Mouse (Mus musculus) CH12F3 (cell line): ENCODE measurements at regions not wholly inside any gene's neighbourhood (a gene's known extent, or its start where the extent isn't known, plus 50 kb on each side); places are given as distances from the start of the nearest gene placed in this dataset.

Source experiments
- in situ Hi-C: fragments of 300-500 bp; cut with MboI; formaldehyde crosslinking; loops from 2 replicates; pipeline ENCODE4 v1.14.3; 2020; ENCODE audit warnings: low sequenced_read_pairs

DNA sequence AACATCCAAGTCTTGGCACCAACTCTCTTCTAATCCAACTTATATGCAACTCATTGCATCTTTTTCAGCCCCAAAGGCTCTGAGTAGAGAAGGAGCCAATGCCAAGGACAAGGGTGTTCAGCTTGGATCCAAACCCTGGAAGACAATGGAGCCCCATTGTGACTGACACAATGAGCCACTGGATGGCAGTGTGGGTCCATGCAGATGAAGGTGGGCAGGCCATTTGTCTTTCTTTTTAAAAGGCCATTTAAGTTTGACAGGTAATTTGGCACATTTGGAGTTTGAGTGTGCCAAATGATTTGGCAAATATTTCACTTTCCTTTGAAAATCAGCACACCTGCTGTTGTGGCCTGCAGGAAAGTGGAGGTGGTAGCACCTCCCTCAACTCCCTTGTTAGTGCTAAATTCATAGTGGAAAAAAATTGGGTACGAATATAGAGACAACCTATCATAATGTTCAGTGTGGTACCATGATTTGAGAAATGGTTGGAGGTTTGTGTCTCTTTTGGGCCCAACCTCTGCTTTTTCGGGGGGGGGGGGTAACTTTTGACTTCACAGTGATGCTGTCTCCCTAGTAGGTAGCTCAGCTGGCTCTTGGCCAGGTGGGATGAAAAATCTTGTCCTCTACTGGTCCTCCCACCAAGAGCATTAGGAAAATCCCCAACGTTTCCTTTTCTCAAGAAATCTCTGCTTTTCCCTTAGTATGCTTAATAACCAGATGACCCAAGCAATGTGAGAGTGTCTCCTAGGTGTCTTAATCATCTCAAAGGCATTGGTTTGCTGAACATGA is 304.0 kb upstream of the Kif2a start:
- in situ Hi-C loops: loop anchor here (25.0 kb wide), 1 partner anchor 811 kb away; no protein-coding TSS in a partner anchor

DNA sequence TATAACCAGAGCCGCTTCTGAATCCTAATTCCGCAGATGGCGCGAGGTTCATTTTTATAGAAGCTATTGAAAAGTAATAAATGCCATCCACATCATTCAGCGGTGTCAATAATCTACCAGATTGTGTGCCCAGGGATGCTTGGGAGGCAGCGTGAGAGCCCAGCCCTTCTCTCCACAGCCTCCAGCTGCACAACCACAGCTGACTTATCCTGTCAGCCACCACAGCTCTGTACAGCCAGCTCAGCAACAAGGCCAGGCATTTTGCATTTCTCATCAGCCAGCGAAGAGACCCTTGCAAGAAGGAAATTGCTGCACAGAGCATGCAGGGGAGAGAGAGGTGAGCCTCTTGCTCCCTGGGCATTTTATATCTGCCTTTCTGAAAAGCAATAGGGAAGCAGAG is 292.8 kb upstream of the Kif2a start:
- in situ Hi-C loops: no loop called here

DNA sequence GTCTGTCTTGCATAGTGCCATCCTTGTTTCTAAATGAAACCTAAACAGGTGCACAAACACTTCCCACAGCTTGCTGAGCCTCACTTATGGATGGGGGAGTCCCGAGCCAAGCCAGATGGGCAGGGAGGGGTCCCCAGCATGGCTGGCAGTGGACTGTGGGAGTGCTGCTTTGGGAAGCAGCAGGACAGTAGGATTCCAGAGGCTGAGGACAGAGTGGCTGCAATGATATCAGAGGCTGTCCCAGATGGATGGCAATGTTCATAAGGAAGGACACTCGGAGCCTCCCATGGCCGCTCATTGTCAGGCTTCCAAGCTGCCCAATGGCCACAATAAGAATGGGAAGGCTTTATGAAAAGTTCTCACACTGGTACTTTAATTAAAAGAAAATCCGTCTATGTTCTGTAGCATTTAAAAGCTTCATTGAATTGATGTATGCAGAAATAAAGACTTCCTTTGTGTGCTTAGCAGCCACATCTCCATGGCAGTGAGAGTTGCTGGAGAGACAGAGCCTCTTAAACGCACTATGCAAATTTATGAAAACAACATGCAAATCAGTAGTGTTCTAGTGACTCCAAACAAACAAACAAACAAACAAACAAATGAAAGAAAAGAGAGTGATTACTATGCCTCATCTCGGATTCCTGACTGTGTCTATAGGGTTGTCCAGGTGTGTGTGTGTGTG is 287.2 kb upstream of the Kif2a start:
- in situ Hi-C loops: no loop called here

DNA sequence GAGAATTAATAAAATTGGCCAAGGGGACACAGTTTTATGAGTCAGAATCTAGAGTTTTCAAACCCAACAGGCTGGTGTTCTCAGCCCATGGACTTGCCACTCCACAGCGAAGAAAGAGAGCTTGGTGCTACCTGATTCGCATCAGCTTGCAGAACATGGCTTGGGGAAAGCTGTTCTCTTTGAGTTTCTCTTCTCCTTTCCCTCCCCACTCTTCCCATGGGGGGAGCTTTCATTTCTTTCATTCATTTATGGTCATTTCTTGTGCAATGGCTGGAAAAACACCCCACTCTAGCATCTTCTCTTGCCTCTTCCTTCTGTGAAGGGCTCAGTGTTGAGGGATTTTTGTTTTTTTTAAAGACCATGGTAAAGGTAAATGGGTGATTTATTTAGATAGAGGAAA is 286.5 kb upstream of the Kif2a start:
- in situ Hi-C loops: no loop called here

DNA sequence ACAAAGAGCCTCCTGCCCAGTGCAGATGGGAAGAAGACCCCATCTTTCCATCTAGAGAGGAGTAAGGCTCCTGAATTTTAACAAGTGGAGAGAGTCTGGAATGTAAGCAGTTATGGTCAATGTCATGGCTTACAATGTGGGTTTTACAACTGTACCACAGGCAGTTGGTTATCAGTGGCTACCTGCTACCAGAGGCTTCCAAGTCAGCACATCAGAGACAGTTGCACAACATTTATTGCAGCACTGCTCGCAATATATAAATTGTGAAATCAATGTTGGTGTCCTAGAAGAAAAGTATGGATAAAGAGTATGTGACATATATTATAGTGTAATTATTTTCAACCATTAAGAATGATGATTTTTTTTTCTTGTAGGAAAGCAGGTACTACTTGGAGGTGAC is 285.0 kb upstream of the Kif2a start:
- in situ Hi-C loops: no loop called here

DNA sequence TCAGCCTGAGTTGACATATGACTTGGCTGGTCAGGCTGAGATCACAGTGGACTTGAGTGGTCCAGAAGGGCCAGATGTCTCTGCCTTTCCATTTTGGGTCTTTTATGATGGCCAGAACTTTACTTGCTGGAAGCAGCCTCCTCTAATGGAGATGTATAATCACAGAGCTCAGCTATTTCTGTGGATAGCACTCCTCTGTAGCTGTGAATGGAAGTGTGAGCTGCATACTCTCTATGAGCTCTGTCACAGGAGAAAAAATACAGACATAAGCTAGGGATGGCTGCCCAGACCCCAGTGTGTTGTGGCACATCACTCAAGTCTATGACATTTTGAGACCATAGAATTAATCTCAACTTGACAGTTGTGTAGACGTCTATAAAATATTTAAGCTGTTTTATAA is 284.3 kb upstream of the Kif2a start:
- in situ Hi-C loops: no loop called here

DNA sequence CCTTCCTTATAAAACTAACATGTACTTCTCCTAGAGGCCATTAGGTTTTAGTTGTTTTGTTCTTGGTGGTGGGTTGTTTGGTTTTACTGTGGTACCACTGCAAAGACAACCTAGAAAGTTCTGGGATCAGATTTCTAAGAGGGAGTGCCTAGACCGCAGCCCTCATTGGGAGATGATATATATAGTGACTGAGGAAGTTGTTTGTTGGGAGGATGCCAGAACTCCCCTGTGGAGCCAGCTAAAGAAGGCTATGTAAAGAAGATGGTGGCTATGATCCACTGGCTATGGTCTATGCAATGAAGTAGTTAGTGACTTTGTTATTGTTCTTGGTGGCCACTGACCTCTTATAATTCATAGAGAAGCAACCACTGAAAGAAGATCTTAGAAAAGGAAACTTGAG is 283.8 kb upstream of the Kif2a start:
- in situ Hi-C loops: no loop called here

DNA sequence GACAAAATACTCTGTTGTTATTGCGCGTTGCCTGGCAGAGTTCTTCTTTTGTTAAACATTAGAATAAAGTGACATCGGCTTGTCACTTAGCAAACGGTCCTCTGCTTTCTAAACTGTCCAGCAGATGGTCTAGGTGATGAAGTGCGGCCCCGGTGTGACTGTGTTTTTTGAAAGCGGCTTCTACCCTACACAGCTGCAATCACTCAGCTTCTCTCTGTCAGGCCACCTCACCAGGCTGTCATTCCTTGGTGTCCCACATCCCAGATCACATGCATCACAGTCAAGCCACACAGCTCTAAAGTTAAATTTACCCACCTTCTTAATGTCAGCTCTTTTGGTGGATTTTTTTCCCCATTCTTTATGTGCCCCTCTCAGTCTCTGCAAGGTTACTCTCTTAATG is 282.0 kb upstream of the Kif2a start:
- in situ Hi-C loops: no loop called here

DNA sequence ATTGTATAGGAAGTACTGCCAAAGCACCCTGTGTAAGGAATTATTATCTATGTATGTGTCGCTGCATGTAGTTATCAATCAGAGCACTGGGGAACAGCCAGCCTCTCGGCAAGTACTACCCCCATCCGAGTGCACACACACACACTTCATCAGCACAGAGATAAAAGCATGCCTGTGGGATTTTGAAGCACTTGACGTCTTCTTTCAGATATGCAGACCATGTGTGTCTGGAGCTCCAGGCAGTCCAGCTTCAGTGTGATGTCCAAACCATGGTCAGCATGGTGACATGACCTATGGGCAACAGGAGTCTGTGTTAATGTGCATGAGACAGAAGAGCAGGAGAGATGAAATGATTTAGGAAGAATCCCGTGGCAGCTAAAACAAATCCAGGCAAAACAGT is 281.4 kb upstream of the Kif2a start:
- in situ Hi-C loops: no loop called here

DNA sequence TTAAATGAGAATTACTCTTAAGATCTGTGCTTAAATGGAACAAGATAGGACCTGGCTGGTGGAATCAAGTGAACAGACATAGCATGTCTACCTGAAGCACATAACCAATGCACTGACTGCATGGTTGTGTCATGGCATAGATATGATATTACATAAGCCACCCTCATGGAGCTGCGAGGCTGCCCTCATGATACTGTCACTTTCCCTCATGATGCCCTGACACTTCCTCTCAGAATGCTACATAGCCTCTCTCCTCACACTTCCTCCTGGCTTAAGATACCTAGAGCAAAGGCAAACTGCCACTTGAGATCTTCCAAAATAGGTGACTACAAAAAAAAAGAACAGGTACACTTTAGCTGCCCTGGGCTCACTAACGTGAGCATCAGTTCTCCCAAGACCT is 278.9 kb upstream of the Kif2a start:
- in situ Hi-C loops: no loop called here

DNA sequence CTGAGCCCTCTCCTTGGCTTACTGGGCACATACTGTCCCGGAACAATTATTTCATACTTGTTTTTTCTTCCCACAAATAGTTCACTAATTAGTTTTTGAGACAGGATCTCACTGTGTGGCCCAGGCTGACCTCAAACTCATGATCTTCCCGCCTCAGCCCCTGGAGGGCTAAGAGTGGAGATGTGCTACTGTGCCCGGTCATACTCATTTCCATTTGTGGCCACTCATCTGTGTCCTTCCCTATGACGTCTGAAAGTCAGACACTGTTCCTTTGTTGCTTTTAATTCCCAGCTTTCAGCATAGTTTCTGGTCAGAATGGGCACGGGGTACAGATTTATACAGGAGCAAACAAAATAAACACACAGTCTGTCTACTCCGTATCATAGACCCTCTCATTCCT is 242.7 kb upstream of the Kif2a start:
- in situ Hi-C loops: no loop called here

DNA sequence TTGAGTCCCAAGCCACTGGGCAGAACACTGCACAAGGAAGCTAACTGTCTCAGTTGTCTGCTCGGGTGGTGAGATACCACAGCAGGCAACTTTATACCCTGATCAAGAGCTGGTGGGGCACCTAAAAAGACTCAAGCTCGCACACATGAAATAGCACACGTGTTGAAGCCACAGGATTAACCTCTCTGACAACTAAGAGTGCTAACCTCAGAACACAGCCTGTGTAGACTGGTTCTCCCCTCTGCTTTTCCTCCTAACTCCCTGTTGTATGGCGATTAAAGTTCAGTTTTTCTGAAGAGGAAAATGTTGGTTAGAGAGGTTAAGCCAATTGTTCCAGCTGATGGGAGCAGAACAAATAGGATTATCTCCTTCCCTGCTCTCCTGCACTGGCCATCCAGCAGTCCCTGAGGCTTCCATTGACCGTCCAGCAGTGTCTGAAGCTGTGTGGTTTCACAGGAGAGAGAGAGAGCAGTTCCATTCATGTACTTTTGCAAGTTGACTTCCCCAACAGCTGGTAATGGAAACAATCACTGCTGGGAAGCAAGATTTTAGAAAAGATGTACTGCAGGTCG is 239.6 kb upstream of the Kif2a start:
- in situ Hi-C loops: no loop called here

DNA sequence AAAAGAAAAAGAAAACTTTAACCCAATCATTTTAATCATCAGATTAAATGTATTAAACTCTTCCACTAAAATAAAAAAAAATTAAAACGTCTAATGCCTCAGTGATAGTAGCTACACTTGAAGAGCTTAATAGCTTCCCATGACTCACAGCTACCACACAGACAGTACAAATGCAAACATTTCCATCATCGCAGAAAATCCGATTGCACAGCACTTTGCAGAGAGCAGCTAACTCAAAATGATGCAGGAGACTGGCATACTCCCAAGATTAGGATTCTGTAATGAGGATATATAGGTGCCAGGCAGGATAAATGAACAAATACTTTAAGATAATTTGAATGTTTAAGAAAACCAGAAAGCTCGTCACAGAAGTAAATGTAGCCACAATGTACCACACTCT is 238.3 kb upstream of the Kif2a start:
- in situ Hi-C loops: no loop called here

DNA sequence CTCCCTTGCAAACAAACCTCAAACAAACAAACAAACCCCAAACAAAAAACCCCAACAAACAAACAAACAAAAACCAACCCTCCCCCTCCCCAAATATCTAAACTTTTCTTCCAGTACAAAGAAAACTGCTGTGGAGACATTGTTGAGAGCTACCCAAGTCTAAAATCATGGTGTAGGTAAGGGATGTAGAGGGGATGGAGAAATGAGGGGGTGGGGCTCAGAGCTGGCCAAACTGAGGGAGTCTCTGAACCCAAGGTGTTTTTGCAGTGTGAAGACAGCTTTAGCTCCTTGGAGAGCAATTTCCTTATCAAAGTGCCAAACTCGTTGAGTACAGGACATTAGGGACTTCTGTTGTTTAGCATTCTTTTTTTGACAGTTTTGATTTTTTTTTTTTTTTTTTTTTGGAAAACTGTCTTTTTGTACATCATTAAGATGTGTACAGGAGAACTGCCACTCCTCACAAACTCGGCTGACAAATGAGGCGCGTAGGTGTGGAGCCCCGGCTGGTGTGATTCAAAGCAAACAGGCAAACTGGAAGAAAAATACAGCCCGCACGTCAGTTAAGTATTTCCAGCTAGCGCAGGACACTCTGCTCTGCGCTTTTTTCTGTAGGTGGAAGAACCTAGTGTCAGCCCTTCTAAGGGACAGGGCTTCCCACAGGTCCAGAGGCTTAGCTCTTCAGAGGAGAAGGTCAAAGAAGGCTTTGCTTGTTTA is 226.0 kb upstream of the Kif2a start:
- in situ Hi-C loops: no loop called here

DNA sequence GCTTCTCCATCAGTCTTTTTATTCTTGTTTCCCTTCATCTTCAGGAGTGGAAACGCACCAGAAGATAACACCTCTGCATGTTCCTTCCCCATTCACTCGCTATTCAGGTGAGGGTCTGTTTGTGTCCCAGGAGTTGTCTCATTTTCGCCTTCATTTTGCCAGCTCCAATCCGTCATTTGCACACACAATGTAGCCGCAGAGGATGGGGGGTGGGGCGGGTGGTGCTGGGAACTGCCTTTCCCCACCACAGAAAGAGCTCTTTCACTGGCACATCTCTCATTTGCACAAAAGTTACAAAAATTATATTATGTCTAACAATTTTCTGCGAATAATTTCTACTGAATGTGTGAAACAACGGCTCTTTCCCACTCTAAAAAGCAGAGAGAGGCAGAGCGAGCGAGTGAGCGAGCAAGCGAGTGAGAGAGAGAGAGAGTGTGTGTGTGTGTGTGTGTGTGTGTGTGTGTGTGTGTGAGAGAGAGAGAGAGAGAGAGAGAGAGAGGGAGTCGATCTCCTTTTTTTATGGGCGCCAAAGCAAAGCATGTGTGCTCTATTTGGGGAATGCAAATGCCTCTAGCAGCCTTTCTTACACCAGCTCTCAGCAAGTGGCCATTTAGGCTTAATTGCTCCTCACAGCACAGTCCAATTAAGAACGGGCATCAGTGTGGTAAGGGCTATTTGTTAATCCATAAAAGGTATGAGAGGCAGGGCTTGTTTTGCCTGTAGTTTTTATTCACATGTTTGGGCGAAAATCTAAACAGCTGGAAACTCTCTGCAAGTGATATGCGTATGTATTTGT is 225.2 kb upstream of the Kif2a start:
- in situ Hi-C loops: no loop called here

DNA sequence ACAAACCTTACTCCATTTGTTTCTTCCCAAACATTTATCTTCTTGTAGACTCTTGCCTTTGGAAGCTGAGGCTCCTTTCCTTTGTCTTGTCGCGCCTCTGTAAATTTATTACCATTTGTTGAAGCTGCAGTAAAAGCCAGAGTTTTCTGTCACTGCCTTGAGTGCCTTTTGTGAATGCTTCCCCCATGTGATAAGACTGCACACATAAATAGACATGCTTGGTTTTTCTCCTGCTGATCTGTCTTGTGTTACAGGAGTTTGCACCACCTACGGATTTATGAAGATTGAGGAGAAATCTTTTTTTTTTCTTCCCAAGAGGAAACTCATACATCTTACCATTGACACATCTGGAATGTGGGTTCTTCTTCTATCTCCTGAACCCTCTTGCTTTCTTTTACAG is 222.2 kb upstream of the Kif2a start:
- in situ Hi-C loops: no loop called here

DNA sequence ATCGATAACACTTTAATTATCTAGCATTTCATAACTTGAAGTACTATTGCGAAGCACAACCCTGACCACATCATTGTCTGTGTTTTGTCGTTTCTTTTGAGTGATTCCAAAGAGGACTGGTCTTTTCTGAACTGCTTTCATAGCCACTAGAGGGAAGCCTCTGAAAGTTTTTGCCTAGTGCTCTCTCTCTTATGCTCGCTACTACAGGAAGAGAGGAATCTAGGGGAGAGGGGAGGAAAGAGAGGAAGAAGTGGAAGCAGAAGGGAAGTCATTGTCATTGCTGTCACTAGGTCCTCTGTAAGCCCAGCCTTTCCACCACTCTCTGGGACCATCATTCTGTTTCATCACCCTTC is 217.1 kb upstream of the Kif2a start:
- in situ Hi-C loops: no loop called here

DNA sequence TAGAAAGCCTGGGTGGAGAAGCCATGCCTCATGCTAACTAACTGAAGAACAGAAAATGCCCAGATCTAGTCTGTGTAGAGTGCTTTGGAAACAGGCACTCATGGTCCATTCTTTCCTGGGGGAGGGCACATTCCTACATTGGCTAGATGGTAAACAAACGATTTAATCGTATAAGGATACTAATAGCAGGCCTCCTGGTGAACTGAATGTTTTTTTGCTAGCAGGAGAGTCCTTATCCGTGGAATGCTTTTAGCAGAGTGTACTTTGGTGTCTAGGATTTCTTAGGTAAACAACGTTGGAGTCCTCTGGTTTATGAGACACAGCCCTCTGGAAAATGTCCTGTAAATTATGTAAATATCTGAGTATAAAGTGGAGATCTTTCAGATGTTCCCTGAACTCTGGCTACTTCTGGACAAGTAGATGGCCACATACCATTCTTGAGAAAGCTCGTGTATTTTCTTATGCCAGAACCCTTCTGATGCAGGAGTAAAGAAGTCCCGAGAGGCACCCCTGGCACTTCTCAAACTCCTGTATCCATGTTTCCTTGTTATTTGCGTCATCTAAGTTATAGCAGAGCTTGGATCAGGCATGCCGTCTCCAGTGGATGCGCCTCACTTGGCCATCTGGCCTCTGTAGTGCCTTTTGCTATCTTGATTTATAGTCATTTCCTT is 216.6 kb upstream of the Kif2a start:
- in situ Hi-C loops: no loop called here

DNA sequence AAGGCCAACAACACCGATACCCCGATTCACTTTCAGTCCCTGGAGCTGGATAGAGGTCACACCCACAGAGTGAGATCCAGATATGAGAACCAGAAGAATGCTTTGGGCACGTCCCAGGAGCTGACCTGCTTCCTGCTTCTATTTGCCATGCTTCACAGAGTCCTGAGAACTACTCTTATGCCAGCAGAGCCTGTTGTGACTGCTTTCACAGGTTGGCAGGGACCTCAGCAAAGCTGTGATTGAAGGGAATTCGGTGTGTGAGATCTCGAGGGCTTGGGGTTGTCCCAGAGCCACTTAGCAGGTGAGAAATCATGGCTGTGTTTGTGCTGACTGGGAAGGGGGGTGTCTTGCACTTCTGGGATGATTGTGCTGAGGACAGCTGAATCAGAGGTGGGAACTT is 197.5 kb upstream of the Kif2a start:
- in situ Hi-C loops: no loop called here

DNA sequence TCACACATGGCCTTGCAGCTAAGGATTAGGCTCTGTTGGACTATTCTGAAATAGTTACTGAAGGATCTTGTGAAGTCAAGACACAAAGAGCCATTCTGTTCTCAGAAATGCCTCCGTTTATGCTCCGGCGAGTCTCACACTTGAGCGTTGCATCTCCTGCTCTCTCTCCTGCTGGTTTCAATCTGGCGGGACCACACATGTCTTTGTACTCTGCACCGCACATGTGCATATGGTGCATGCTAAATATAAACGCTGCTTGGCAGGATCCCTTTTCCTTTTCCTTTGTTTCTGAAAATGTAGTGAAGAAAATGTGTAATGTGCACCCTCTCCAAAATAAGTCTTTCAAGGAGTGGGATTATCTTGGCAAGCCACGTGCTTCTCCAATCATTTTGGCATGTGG is 196.4 kb upstream of the Kif2a start:
- in situ Hi-C loops: no loop called here
